Mouse (Mus musculus): ENCODE measurements around the gene Shroom1. TPM values are rescaled to one million over a fixed set of nuclear protein-coding genes. Genes with fewer than 3 reads are reported as not detected.
A peak's percentile ranks its signal among the peaks of the same experiment; 100 is the strongest.
"Not testable (repeated sequence)": the region's sequence is repeated elsewhere in the genome, so short reads cannot be mapped to it uniquely, and the experiment has no call there.

Shroom1 gene
- 2.4 and 2.9 TPM in 2 replicates for polyA plus RNA-seq (2012; rRNA removed)

DNA sequence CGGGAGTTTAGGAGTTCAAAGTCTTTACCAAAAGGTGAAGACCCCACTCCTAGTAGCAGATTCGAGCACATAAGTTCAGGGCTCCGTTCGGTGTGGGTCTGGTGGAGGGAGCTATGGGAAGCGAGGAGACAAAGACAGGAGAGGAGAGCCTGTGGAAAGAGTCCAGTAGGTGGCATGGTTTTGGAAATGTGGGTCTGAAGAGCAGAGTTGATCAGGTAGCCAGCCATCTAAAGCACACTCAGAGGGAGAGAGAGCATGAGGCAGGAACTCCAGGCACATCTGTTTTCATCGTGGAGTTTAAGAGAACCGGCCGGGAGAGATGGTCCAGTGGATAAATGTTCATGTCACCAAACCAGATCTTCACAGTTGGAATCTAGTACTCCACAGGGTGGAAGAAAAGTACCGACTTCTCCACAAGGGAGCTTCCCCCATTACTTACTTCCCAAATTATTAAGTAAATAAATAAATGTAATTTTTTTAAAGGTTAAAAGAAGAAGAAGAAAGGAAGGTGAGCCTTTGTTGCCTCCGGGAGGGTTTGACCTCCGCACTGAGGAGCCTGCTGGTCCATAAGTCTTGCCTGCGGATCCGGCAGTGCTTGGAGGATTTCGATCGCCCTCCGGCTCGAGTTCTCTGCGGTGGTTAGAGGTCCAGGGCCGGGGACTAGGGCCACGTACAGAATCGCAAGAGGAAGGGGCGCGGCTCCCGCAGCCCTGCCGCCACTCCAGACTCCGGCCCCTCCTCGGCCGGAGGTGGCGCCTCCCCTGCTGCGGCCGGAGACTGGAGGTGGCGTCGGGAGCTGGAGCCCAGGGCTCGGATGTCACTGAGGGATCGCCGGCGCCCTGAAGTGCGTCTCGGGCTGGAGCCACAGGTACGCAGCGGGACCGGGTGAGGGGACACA is at the start of gene Shroom1, which contains the start of gene Gm10447:
Gene Shroom1, plus strand, starts transcription at position 732 of the 898 bp plus-strand sequence.
Gene Gm10447, minus strand, starts transcription at position 637 of the 898 bp plus-strand sequence.
- DNase-seq (ENCODE audit: low read depth): peak; percentile 49
- peak; percentile 31; the same call in 1 of the 2 replicates for TF ChIP-seq CTCF (IDR thresholded peaks at IDR 0.05; ENCODE audit: borderline replicate concordance, extremely low read depth, insufficient read depth, insufficient read length)
- TF ChIP-seq POLR2A (IDR thresholded peaks at IDR 0.05; ENCODE audit: borderline replicate concordance, extremely low read depth, insufficient read depth, insufficient read length, poor library complexity, severe bottlenecking): no peak

DNA sequence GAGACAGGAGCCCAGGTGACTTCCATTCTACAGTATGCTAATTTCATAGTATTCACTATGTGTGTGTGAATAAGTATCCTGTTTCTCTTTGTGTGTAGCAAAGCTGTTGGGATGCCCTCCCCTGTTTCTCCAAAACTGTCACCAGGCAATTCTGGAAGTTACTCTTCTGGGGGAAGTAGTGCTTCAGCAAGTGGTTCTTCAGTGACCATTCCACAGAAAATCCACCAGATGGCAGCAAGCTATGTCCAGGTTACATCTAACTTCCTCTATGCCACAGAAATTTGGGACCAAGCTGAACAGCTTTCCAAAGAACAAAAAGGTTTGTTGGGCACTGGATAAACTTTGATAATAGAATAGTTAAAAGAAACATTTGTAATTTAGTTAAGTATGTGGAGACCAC is 45.3 kb upstream of the Shroom1 start:
- peak; percentile 54 for DNase-seq (ENCODE audit: low read depth)

DNA sequence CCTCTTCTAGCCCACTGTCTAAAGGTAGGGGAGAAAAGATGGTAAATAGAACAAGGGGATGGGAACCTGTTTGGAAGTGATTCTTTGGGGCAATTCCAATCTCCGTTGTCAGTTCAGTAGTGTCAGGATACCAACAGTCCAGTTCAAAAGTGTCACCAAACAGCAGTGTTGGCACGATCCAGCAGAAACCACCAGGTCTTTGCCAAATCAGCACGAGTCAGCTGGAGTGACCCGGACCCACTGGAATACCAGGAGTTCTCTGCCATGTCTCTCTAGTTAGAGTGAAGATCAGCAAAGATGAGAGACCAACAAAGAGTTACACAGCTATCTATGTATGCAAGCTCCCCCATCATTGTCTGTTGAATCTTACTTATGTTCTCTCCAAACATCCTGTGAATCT is 43.1 kb upstream of the Shroom1 start:
- TF ChIP-seq CTCF (IDR thresholded peaks at IDR 0.05; ENCODE audit: borderline replicate concordance, extremely low read depth, insufficient read depth, insufficient read length) (no peak), POLR2A (IDR thresholded peaks at IDR 0.05; ENCODE audit: borderline replicate concordance, extremely low read depth, insufficient read depth, insufficient read length, poor library complexity, severe bottlenecking) (no peak)
- no peak for DNase-seq (ENCODE audit: low read depth)

More for the DNA sequence above, 45.3 kb upstream of the Shroom1 start:
- TF ChIP-seq CTCF (IDR thresholded peaks at IDR 0.05; ENCODE audit: borderline replicate concordance, extremely low read depth, insufficient read depth, insufficient read length) (peak; percentile 60; the same call in 1 of the 2 replicates), POLR2A (IDR thresholded peaks at IDR 0.05; ENCODE audit: borderline replicate concordance, extremely low read depth, insufficient read depth, insufficient read length, poor library complexity, severe bottlenecking) (no peak)

- DNase-seq (ENCODE audit: low read depth): no peak
- TF ChIP-seq CTCF (IDR thresholded peaks at IDR 0.05; ENCODE audit: borderline replicate concordance, extremely low read depth, insufficient read depth, insufficient read length): no peak
- no peak for TF ChIP-seq POLR2A (IDR thresholded peaks at IDR 0.05; ENCODE audit: borderline replicate concordance, extremely low read depth, insufficient read depth, insufficient read length, poor library complexity, severe bottlenecking)
Measured at GRCm38 (mm10) chr11:53418048-53418447, 39.0 kb upstream of the Shroom1 start.

DNA sequence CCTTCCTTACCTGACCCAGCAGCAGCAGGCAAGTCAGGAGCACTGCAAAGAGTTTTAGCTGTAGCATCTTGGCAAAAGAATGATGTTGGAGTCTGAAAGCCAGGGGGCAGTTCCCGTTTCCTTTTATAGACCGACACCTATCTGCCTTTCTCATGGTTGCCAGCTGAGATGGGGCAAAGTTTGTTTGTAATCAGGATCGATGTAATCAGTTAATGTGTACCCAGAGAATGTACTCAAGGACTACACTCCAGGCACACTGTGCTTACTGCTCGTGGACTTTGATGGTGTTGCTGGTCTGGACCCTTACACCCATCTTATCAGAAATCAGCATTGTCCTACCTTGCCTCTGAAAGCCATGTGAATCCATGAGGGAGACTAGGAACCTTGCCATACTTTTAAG is 34.0 kb upstream of the Shroom1 start, which contains the start of gene Leap2:
Gene Leap2, minus strand, starts transcription at position 135 of the 400 bp plus-strand sequence.
- no peak for TF ChIP-seq POLR2A (IDR thresholded peaks at IDR 0.05; ENCODE audit: borderline replicate concordance, extremely low read depth, insufficient read depth, insufficient read length, poor library complexity, severe bottlenecking)
- no peak for TF ChIP-seq CTCF (IDR thresholded peaks at IDR 0.05; ENCODE audit: borderline replicate concordance, extremely low read depth, insufficient read depth, insufficient read length)
- no peak for DNase-seq (ENCODE audit: low read depth)

- no peak for DNase-seq (ENCODE audit: low read depth)
- TF ChIP-seq CTCF (IDR thresholded peaks at IDR 0.05; ENCODE audit: borderline replicate concordance, extremely low read depth, insufficient read depth, insufficient read length) (no peak), POLR2A (IDR thresholded peaks at IDR 0.05; ENCODE audit: borderline replicate concordance, extremely low read depth, insufficient read depth, insufficient read length, poor library complexity, severe bottlenecking) (no peak)
Measured at GRCm38 (mm10) chr11:53424826-53425225, 32.2 kb upstream of the Shroom1 start.

DNA sequence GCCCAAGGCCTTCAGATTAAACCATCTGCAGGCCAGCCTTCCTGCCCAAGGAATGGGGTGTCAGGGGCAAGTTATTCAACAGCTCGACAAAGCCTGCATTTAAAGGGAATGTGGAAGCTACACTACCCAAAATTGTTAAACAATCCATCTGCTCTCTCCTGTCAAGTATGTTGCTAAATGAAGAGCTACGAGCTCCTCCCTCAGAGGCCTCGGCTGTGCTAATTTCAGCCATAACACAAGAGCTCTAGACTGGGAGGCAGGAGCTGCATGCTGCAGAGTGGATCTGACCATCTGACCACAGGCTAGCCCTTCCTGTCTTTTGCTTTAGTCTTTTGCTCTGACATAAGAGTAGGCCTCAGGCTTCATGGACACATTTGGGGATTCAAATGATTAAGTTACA is 31.8 kb upstream of the Shroom1 start:
- no peak for TF ChIP-seq POLR2A (IDR thresholded peaks at IDR 0.05; ENCODE audit: borderline replicate concordance, extremely low read depth, insufficient read depth, insufficient read length, poor library complexity, severe bottlenecking)
- DNase-seq (ENCODE audit: low read depth): no peak

DNA sequence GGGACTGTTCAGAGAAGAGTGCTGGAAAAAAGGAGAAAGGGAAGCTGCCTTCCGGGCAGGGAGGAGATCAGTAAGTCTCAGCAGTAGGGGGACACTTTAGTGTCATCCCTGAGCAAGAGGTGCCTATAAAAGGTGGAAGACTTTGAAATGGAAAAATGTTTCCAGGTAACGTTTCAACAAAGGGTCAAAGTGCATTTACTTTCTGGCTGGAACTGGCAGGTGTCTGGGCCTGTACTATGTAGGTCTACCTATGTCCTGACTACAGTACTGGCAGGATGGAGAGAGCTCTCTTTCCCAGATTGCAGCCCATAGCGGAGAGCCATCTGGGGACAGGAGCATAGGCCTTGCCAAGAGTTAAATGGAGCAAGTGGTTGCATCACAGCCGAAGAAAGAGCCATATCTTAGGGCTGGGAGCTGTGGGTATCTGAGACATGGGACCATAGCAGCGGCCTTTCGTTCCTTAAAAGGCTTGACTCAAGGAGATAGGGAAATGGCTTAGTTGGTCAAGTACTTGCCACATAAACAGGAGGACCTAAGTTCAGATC is 31.2 kb upstream of the Shroom1 start:
- TF ChIP-seq POLR2A (IDR thresholded peaks at IDR 0.05; ENCODE audit: borderline replicate concordance, extremely low read depth, insufficient read depth, insufficient read length, poor library complexity, severe bottlenecking): no peak
- TF ChIP-seq CTCF (IDR thresholded peaks at IDR 0.05; ENCODE audit: borderline replicate concordance, extremely low read depth, insufficient read depth, insufficient read length): no peak
- no peak for DNase-seq (ENCODE audit: low read depth)

- DNase-seq (ENCODE audit: low read depth): not testable (repeated sequence)
Measured at GRCm38 (mm10) chr11:53426914-53427313, 30.1 kb upstream of the Shroom1 start.

DNA sequence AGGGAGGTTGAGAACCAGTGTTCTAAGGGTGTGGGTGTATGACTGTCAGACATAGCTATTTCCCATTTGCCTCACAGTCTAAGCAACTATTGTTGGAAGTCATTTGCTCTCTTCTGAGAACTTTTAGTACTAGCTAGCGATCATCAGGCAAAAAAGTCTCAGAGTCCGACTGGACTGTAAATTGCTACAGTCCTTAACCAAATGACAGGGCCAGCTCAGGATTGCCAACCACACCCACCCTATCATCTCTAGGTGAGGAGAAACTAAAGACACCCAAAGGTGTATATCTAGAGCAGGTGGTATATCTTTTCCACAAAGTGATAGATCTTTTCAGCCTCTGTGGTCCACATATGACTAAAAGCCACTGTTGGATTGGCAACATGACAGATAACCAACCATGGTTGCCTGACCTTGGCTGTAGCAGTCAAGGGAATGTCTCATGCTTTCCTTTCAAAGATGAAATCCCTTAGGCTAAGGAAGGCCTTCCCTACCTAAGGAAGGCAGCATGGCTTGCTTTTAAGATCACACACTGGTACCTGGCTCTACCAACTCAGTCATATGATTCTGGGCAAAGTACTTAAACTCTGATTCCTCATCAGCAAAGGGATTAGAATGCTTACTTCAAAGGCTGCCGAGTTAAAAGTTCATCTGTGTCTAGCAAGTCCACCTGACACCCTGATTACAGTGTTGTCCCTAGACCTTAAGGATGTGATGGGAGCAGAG is 28.9 kb upstream of the Shroom1 start:
- DNase-seq (ENCODE audit: low read depth): no peak
- TF ChIP-seq CTCF (IDR thresholded peaks at IDR 0.05; ENCODE audit: borderline replicate concordance, extremely low read depth, insufficient read depth, insufficient read length) (no peak), POLR2A (IDR thresholded peaks at IDR 0.05; ENCODE audit: borderline replicate concordance, extremely low read depth, insufficient read depth, insufficient read length, poor library complexity, severe bottlenecking) (no peak)

- no peak for TF ChIP-seq CTCF (IDR thresholded peaks at IDR 0.05; ENCODE audit: borderline replicate concordance, extremely low read depth, insufficient read depth, insufficient read length)
- no peak for TF ChIP-seq POLR2A (IDR thresholded peaks at IDR 0.05; ENCODE audit: borderline replicate concordance, extremely low read depth, insufficient read depth, insufficient read length, poor library complexity, severe bottlenecking)
- DNase-seq (ENCODE audit: low read depth): no peak
Measured at GRCm38 (mm10) chr11:53428716-53429057, 28.3 kb upstream of the Shroom1 start.
